Comparison of ENCODE assay signal across 20 mouse cellular contexts in the genomic region with DNA sequence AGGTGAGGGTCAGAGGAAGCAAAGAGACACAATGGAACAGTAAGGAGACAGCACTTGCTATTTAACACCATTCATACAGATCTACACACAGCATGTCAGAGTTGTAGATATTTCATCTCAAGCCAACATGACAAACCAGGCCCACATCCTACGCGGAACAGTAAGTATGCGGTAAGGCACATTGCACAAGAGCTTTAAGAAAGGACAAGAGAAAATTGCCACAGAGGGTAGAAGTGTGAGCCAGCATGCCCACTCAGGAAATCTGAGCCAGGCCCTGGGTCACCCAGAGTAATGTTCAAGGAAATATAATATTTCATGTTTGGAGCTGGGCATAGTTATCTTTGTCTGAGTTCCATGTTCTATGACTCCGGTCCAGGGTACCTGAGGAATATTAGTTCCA.
"Had no signal": no experiment of that assay in that cellular context is flagged by ENCODE, and none has a peak within 500 bp of the region (broad histone marks: within the 10 kb centered on the region; RNA-seq: fewer than 3 reads in every experiment).

No protein-coding gene starts in this region.

- H3K36me3 ChIP-seq: liver, embryonic 15.5 days; lung, embryonic 15.5 days; midbrain, embryonic 10.5 days; midbrain, embryonic 12.5 days; neural tube, embryonic 13.5 days; neural tube, embryonic 15.5 days had no signal

- DNase-seq: lung, adult 2 months; midbrain, embryonic 14.5 days; retina, postnatal 1 day; right cerebral cortex, adult 18-20 months; right cerebral cortex, postnatal 25 days; right cerebral cortex, postnatal 4 days; spleen, adult 18-20 months; thymus, adult 18-20 months; thymus, postnatal 14 days; thymus, postnatal 36 days had no signal

- H3K27ac ChIP-seq: liver, embryonic 15.5 days; lung, embryonic 15.5 days; macrophage; midbrain, embryonic 10.5 days; midbrain, embryonic 12.5 days; neural tube, embryonic 13.5 days; neural tube, embryonic 15.5 days had no signal

- H3K4me3 ChIP-seq: liver, embryonic 15.5 days; lung, embryonic 15.5 days; midbrain, embryonic 10.5 days; midbrain, embryonic 12.5 days; myocyte; neural tube, embryonic 13.5 days; neural tube, embryonic 15.5 days had no signal

- H3K9ac ChIP-seq: liver, embryonic 15.5 days; lung, embryonic 15.5 days; midbrain, embryonic 12.5 days; neural tube, embryonic 13.5 days; neural tube, embryonic 15.5 days had no signal

- ATAC-seq: lung, postnatal 0 days; midbrain, embryonic 16.5 days had no signal

- H3K9me3 ChIP-seq: liver, embryonic 15.5 days; lung, embryonic 15.5 days; midbrain, embryonic 10.5 days; midbrain, embryonic 12.5 days; neural tube, embryonic 13.5 days; neural tube, embryonic 15.5 days had no signal

- H3K4me1 ChIP-seq: liver, embryonic 15.5 days; lung, embryonic 15.5 days; midbrain, embryonic 10.5 days; midbrain, embryonic 12.5 days; neural tube, embryonic 13.5 days; neural tube, embryonic 15.5 days had no signal

- H3K4me2 ChIP-seq: liver, embryonic 15.5 days; lung, embryonic 15.5 days; midbrain, embryonic 12.5 days; neural tube, embryonic 13.5 days; neural tube, embryonic 15.5 days had no signal

- H3K27me3 ChIP-seq: liver, embryonic 15.5 days; lung, embryonic 15.5 days; midbrain, embryonic 12.5 days; neural tube, embryonic 13.5 days; neural tube, embryonic 15.5 days had no signal
